Comparison of ENCODE assay signal across 15 mouse cellular contexts in genomic region chr4:41289802-41290201, GRCm38 (mm10). TPM values are rescaled to one million over a fixed set of nuclear protein-coding genes. Genes with fewer than 3 reads are reported as not detected.
DNase-seq lines count a peak whose midpoint lies in the region; ATAC-seq and TF ChIP-seq lines count a peak whose summit lies in the region.
"Had no signal": no experiment of that assay in that cellular context is flagged by ENCODE, and none has a peak within 500 bp of the region (broad histone marks: within the 10 kb centered on the region; RNA-seq: fewer than 3 reads in every experiment).

No protein-coding gene starts in this region.

- H3K9ac ChIP-seq in hindbrain, embryonic 12.5 days, result 0 out of 2 replicates have a peak overlapping the region, but pooled peaks have one; percentile 11
- no peak overlapping the region for H3K9ac ChIP-seq in hindbrain, embryonic 11.5 days (ENCODE audit: low read depth, low read length)
- H3K9ac ChIP-seq in limb, embryonic 13.5 days, result no peak overlapping the region

- DNase-seq in hindbrain, embryonic 11.5 days (ENCODE audit: low spot score), result no peak
- peak; percentile 13 to 15 for DNase-seq in left cerebral cortex, postnatal 14 days (ENCODE audit: low spot score in 2 of 2)
- DNase-seq in left cerebral cortex, adult 18-20 months (ENCODE audit: low spot score in 2 of 2), result no peak
- peak; percentile 30 for DNase-seq in brain, embryonic 14.5 days (ENCODE audit: low read depth)
- DNase-seq in MN1 (ENCODE audit: low spot score), result no peak
- DNase-seq: cerebellum, adult 2 months; heart, adult 2 months; heart, postnatal 10 days; lung, adult 2 months; right cerebral cortex, postnatal 25 days had no signal

- no peaks in the 10 kb centered on the region for H3K4me1 ChIP-seq in hindbrain, embryonic 12.5 days
- H3K4me1 ChIP-seq in hindbrain, embryonic 11.5 days (replicated peaks; ENCODE audit: control insufficient read depth, insufficient read depth, low read length), result no peaks in the 10 kb centered on the region
- peaks cover 9% of the 10 kb centered on the region; the same call in 1 of the 2 replicates for H3K4me1 ChIP-seq in limb, embryonic 13.5 days

- no peak overlapping the region for H3K4me2 ChIP-seq in hindbrain, embryonic 12.5 days (replicated peaks)
- H3K4me2 ChIP-seq in hindbrain, embryonic 11.5 days (replicated peaks; ENCODE audit: low read depth, low read length), result no peak overlapping the region
- H3K4me2 ChIP-seq in limb, embryonic 13.5 days (replicated peaks), result no peak overlapping the region

- no peak overlapping the region for H3K4me3 ChIP-seq in hindbrain, embryonic 12.5 days
- no peak overlapping the region for H3K4me3 ChIP-seq in hindbrain, embryonic 11.5 days (ENCODE audit: low read depth, low read length)
- no peak overlapping the region for H3K4me3 ChIP-seq in limb, embryonic 13.5 days
- H3K4me3 ChIP-seq: heart, adult 2 months had no signal

- TF ChIP-seq CTCF in brain, embryonic 14.5 days (IDR thresholded peaks at IDR 0.05; ENCODE audit: borderline replicate concordance, extremely low read depth, insufficient read depth, insufficient read length), result no peak

- no peak for ATAC-seq in hindbrain, embryonic 12.5 days (ENCODE audit: low FRiP score)
- ATAC-seq in hindbrain, embryonic 11.5 days (ENCODE audit: low FRiP score), result no peak
- ATAC-seq in limb, embryonic 13.5 days (ENCODE audit: low FRiP score, low read depth), result peak; percentile 75
- no peak for ATAC-seq in cerebellum, adult (ENCODE audit: insufficient number of reproducible peaks, low FRiP score, low TSS enrichment)
- ATAC-seq: midbrain, embryonic 16.5 days had no signal

- 78% methylated on average over 7 of the region's 7 CpGs for WGBS in hindbrain, embryonic 12.5 days
- WGBS in hindbrain, embryonic 11.5 days, result 84% methylated on average over 7 of the region's 7 CpGs
- 56% methylated on average over 7 of the region's 7 CpGs for whole genome bisulfite sequencing in limb, embryonic 13.5 days

- TF ChIP-seq POLR2A in brain, embryonic 14.5 days (IDR thresholded peaks at IDR 0.05; ENCODE audit: borderline replicate concordance, extremely low read depth, insufficient read depth, insufficient read length, poor library complexity, severe bottlenecking), result no peak

- no peak overlapping the region for H3K27ac ChIP-seq in hindbrain, embryonic 12.5 days
- H3K27ac ChIP-seq in hindbrain, embryonic 11.5 days (ENCODE audit: low read depth, low read length), result no peak overlapping the region
- H3K27ac ChIP-seq in limb, embryonic 13.5 days, result peak overlapping the region; percentile 78; the same call in 1 of the 2 replicates
- H3K27ac ChIP-seq: heart, adult 2 months; macrophage had no signal

- H3K9me3 ChIP-seq in hindbrain, embryonic 12.5 days (replicated peaks), result no peaks in the 10 kb centered on the region
- H3K9me3 ChIP-seq in hindbrain, embryonic 11.5 days (ENCODE audit: control insufficient read depth, low read length), result no peaks in the 10 kb centered on the region
- H3K9me3 ChIP-seq in limb, embryonic 13.5 days, result no peaks in the 10 kb centered on the region

- H3K36me3 ChIP-seq in hindbrain, embryonic 12.5 days, result peaks cover 44% of the 10 kb centered on the region
- peaks cover 4% of the 10 kb centered on the region; the same call in 1 of the 2 replicates for H3K36me3 ChIP-seq in hindbrain, embryonic 11.5 days (ENCODE audit: control insufficient read depth, insufficient read depth, low read length)
- H3K36me3 ChIP-seq in limb, embryonic 13.5 days, result peaks cover 47% of the 10 kb centered on the region

- intact Hi-C loops in left cerebral cortex, postnatal 14 days (cut with DNase I), result loop anchor here (5.0 to 10.0 kb wide), 2 partner anchors 102 to 235 kb away; no protein-coding TSS in a partner anchor

- H3K27me3 ChIP-seq in hindbrain, embryonic 12.5 days, result no peaks in the 10 kb centered on the region
- no peaks in the 10 kb centered on the region for H3K27me3 ChIP-seq in hindbrain, embryonic 11.5 days (ENCODE audit: control insufficient read depth, insufficient read depth, low read length)
- no peaks in the 10 kb centered on the region for H3K27me3 ChIP-seq in limb, embryonic 13.5 days

RNA-seq across cellular contexts. Expression of gene Ubap2, which starts 14.9 kb away (rescaled TPM):
- polyA plus RNA-seq in hindbrain, embryonic 12.5 days (2016; fragmentation: Nextera tagmentation; extraction: Ambion mirVana), result 71.1 and 91.1 TPM in 2 replicates
- polyA plus RNA-seq in hindbrain, embryonic 11.5 days (2014; fragmentation: Nextera tagmentation; extraction: Ambion mirVana), result 62.2 and 66.3 TPM in 2 replicates
- 10 to 100 TPM; 46.1 to 47.6 TPM for total RNA-seq in left cerebral cortex, postnatal 14 days (2021)
- 10 to 100 TPM; 38.4 to 41.9 TPM for total RNA-seq in left cerebral cortex, adult 18-20 months (2021)
- polyA plus RNA-seq in brain, embryonic 14.5 days (2012; rRNA removed), result 45.6 and 65.9 TPM in 2 replicates
- polyA plus RNA-seq in limb, embryonic 13.5 days (2015; fragmentation: Nextera tagmentation; extraction: Ambion mirVana), result 60.8 and 65.2 TPM in 2 replicates

RNA-seq across cellular contexts. Expression of gene Dcaf12, which starts 24.9 kb away (rescaled TPM):
- 73.5 and 79.7 TPM in 2 replicates for polyA plus RNA-seq in hindbrain, embryonic 12.5 days (2016; fragmentation: Nextera tagmentation; extraction: Ambion mirVana)
- polyA plus RNA-seq in hindbrain, embryonic 11.5 days (2014; fragmentation: Nextera tagmentation; extraction: Ambion mirVana), result 40.3 and 55.4 TPM in 2 replicates
- total RNA-seq in left cerebral cortex, postnatal 14 days (2021), result 10 to 100 TPM; 52.7 to 55.3 TPM
- 10 to 100 TPM; 40.4 to 45.5 TPM for total RNA-seq in left cerebral cortex, adult 18-20 months (2021)
- polyA plus RNA-seq in brain, embryonic 14.5 days (2012; rRNA removed), result 55.0 and 63.3 TPM in 2 replicates
- polyA plus RNA-seq in limb, embryonic 13.5 days (2015; fragmentation: Nextera tagmentation; extraction: Ambion mirVana), result 52.9 and 54.4 TPM in 2 replicates

RNA-seq across cellular contexts. Expression of gene Ubap1, which starts 59.0 kb away (rescaled TPM):
- 78.1 and 88.0 TPM in 2 replicates for polyA plus RNA-seq in hindbrain, embryonic 12.5 days (2016; fragmentation: Nextera tagmentation; extraction: Ambion mirVana)
- polyA plus RNA-seq in hindbrain, embryonic 11.5 days (2014; fragmentation: Nextera tagmentation; extraction: Ambion mirVana), result 75.5 and 81.5 TPM in 2 replicates
- total RNA-seq in left cerebral cortex, postnatal 14 days (2021), result 10 to 100 TPM; 42.1 to 45.7 TPM
- 10 to 100 TPM; 48.3 to 57.9 TPM for total RNA-seq in left cerebral cortex, adult 18-20 months (2021)
- 55.5 and 59.5 TPM in 2 replicates for polyA plus RNA-seq in brain, embryonic 14.5 days (2012; rRNA removed)
- polyA plus RNA-seq in limb, embryonic 13.5 days (2015; fragmentation: Nextera tagmentation; extraction: Ambion mirVana), result 54.6 and 54.8 TPM in 2 replicates

Comparison
In these comparisons a context has a peak if more than half of its experiments do, and no peak if none do; other contexts are left out.
1. DNase-seq: peak in left cerebral cortex, postnatal 14 days (2 of 2) and brain, embryonic 14.5 days (single experiment); none in hindbrain, embryonic 11.5 days (single experiment), left cerebral cortex, adult 18-20 months (0 of 2) and MN1 (single experiment).